Mouse (Mus musculus) midbrain, embryonic 15.5 days (tissue): ENCODE measurements at regions not wholly inside any gene's neighbourhood (a gene's known extent, or its start where the extent isn't known, plus 50 kb on each side); places are given as distances from the start of the nearest gene placed in this dataset.

Source experiments
- ATAC-seq: fragments of 200-750 bp; cut with Nextera tagmentation; replicated peaks from 2 replicates; pipeline ENCODE4 v1.8.0; 2017; ENCODE audit warnings: moderate TSS enrichment
- H3K27ac ChIP-seq: fragments of 300-500 bp; sonication (generic); 2 replicates; pipeline ENCODE4 v1.5.1; 2015; ENCODE audit warnings: mild to moderate bottlenecking, inconsistent platforms
- H3K27me3 ChIP-seq: fragments of 300-500 bp; sonication (generic); replicated peaks from 2 replicates; pipeline ENCODE4 v1.6.1; 2015; ENCODE audit warnings: inconsistent platforms
- H3K36me3 ChIP-seq: fragments of 300-500 bp; sonication (generic); replicated peaks from 2 replicates; pipeline ENCODE4 v1.6.1; 2015; ENCODE audit warnings: inconsistent platforms
- H3K4me1 ChIP-seq: fragments of 300-500 bp; sonication (generic); 2 replicates; pipeline ENCODE4 v1.6.1; 2015; ENCODE audit warnings: inconsistent platforms
- H3K4me2 ChIP-seq: fragments of 300-500 bp; sonication (generic); 2 replicates; pipeline ENCODE4 v1.6.1; 2015; ENCODE audit warnings: inconsistent platforms, mild to moderate bottlenecking, moderate library complexity
- H3K4me3 ChIP-seq: fragments of 300-500 bp; sonication (generic); 2 replicates; pipeline ENCODE4 v1.5.1; 2015; ENCODE audit warnings: mild to moderate bottlenecking, inconsistent platforms
- H3K9ac ChIP-seq: fragments of 300-500 bp; sonication (generic); 2 replicates; pipeline ENCODE4 v1.6.1; 2015; ENCODE audit warnings: mild to moderate bottlenecking, inconsistent platforms
- H3K9me3 ChIP-seq: fragments of 300-500 bp; sonication (generic); 2 replicates; pipeline ENCODE4 v1.6.1; 2016; ENCODE audit warnings: inconsistent platforms
- WGBS: fragments of 180-500 bp; shearing (Covaris S2); methylation state at CpG from one replicate; pipeline ENCODE4 v1.1.7; 2015; ENCODE audit warnings: mixed read lengths; 5-methylcytosine and 5-hydroxymethylcytosine counted together

GRCm38 (mm10) chr12:110047466-110048250, 231.2 kb upstream of the Dio3 start:
- no peaks in the 10 kb centered on the region for H3K36me3 ChIP-seq
- H3K4me2 ChIP-seq, result no peak overlapping the region
- H3K27me3 ChIP-seq, result no peaks in the 10 kb centered on the region
- H3K27ac ChIP-seq, result no peak overlapping the region
- no peak overlapping the region for H3K4me3 ChIP-seq
- no peak for ATAC-seq
- no peaks in the 10 kb centered on the region for H3K9me3 ChIP-seq
- no peaks in the 10 kb centered on the region for H3K4me1 ChIP-seq
- no peak overlapping the region for H3K9ac ChIP-seq
- WGBS, result 79% methylated on average over 16 of the region's 16 CpGs

GRCm38 (mm10) chr12:110049154-110049736, 229.6 kb upstream of the Dio3 start:
- Histone ChIP-seq H3K9ac (no peak overlapping the region), H3K27ac (no peak overlapping the region), H3K4me3 (no peak overlapping the region), H3K4me1 (no peaks in the 10 kb centered on the region), H3K4me2 (no peak overlapping the region), H3K36me3 (no peaks in the 10 kb centered on the region), H3K9me3 (no peaks in the 10 kb centered on the region), H3K27me3 (no peaks in the 10 kb centered on the region)
- no peak for ATAC-seq
- WGBS, result 92% methylated on average over 10 of the region's 10 CpGs

DNA sequence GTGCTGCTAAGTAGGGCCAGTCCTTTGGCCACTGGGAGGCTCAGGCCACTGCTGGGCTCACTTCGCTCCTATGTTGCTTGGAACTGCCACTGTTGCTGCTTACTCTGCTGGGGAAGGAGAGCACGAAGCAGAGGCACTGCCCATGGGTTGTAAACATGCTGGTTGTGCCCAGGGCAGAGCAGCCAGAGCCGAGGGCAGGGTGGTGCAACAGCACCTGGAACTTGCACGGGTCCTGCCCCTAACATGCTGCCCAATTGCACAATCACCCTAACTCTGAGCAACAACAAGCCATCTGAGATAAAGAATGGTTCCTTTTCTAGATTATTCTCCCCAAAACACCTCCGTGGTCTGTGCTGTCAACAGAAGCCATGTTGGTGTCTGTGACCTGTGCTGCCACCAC, 219.5 kb upstream of the Dio3 start:
- no peak overlapping the region for H3K9ac ChIP-seq
- no peak overlapping the region for H3K4me2 ChIP-seq
- ATAC-seq, result no peak
- H3K4me1 ChIP-seq, result no peaks in the 10 kb centered on the region
- WGBS, result 89% methylated on average over 5 of the region's 5 CpGs
- H3K9me3 ChIP-seq, result no peaks in the 10 kb centered on the region
- H3K27ac ChIP-seq, result no peak overlapping the region
- H3K27me3 ChIP-seq, result no peaks in the 10 kb centered on the region
- H3K4me3 ChIP-seq, result no peak overlapping the region
- H3K36me3 ChIP-seq, result no peaks in the 10 kb centered on the region

GRCm38 (mm10) chr12:110061961-110062360, 216.9 kb upstream of the Dio3 start:
- Histone ChIP-seq H3K36me3 (no peaks in the 10 kb centered on the region), H3K9ac (no peak overlapping the region), H3K27ac (no peak overlapping the region), H3K27me3 (no peaks in the 10 kb centered on the region), H3K4me3 (no peak overlapping the region), H3K9me3 (no peaks in the 10 kb centered on the region), H3K4me1 (no peaks in the 10 kb centered on the region), H3K4me2 (no peak overlapping the region)
- 90% methylated on average over 6 of the region's 6 CpGs for WGBS
- ATAC-seq, result no peak

DNA sequence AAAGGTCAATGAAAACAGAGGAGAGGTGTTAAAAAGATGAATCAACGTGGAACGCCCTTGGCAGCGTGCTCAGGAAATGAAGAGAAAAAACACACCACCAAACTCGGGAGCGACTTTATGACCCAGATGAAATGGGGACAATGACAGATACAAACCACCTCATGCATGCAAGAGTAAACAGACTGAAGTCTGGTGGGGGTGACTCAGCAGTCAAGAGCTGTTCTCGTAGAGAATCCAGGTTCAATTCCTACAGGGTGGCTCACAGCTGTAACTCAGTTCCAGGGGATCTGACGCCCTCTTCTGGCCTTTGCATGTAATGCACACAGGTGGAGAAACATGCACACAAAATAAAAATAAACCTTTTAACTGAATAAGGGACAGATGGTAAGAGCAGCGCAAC, 215.9 kb upstream of the Dio3 start:
- ATAC-seq, result no peak
- 81% methylated on average over 8 of the region's 8 CpGs for WGBS
- Histone ChIP-seq H3K36me3 (no peaks in the 10 kb centered on the region), H3K27ac (no peak overlapping the region), H3K4me3 (no peak overlapping the region), H3K9me3 (no peaks in the 10 kb centered on the region), H3K9ac (no peak overlapping the region), H3K27me3 (no peaks in the 10 kb centered on the region), H3K4me1 (no peaks in the 10 kb centered on the region), H3K4me2 (no peak overlapping the region)

DNA sequence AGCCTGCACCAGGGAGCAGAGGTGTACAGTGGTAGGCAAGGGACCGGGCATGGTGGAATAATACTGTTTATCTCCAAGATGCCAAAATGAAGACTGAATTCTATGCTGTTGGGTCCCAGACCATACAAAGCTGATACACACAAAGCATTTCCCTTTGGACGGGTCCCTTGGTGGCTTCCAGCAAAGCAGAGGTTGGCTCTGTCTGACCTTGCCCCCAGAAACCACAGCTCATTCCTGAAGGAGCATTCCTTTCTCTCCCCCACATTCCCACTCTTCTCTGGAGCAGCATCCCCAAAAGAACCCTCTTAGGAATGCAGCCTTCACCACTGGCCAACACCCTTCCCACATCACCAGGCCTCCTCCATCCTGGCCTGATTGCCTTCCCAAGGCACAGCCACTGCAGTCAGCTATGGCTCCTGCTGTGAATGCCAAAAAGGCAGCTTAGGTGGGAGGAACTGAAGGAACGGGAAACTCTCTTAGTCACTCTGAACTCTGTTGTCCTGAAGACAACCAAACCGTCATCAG, 212.4 kb upstream of the Dio3 start:
- H3K27me3 ChIP-seq, result no peaks in the 10 kb centered on the region
- H3K4me2 ChIP-seq, result no peak overlapping the region
- H3K4me3 ChIP-seq, result no peak overlapping the region
- no peak overlapping the region for H3K27ac ChIP-seq
- ATAC-seq, result no peak
- H3K9me3 ChIP-seq, result peaks cover 7% of the 10 kb centered on the region
- H3K4me1 ChIP-seq, result no peaks in the 10 kb centered on the region
- 70% methylated on average over 4 of the region's 4 CpGs for WGBS
- no peaks in the 10 kb centered on the region for H3K36me3 ChIP-seq
- no peak overlapping the region for H3K9ac ChIP-seq

DNA sequence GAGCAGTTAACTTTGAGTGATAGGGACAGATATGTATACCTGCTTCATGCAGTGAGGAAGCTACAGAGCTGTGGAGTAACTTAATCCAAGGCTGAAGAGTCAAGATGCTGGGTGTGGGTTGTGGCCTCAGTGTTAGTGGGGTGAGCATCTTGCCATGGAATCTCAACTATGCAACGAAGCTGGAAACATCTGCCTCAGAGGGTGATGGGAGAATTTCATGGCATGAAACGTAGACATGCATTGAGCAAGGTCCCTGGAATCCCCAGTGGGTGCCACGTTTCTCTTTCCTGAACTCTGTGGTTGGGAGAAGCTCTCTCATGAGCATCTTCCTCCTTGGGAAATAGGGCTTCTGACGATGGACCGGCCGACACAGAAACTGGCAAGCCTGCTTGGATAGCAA, 208.4 kb upstream of the Dio3 start:
- WGBS, result 84% methylated on average over 6 of the region's 6 CpGs
- no peak for ATAC-seq
- H3K27ac ChIP-seq, result no peak overlapping the region
- H3K27me3 ChIP-seq, result no peaks in the 10 kb centered on the region
- no peaks in the 10 kb centered on the region for H3K36me3 ChIP-seq
- H3K4me1 ChIP-seq, result no peaks in the 10 kb centered on the region
- H3K9ac ChIP-seq, result no peak overlapping the region
- peaks cover 7% of the 10 kb centered on the region for H3K9me3 ChIP-seq
- H3K4me2 ChIP-seq, result no peak overlapping the region
- no peak overlapping the region for H3K4me3 ChIP-seq

- no peaks in the 10 kb centered on the region for H3K27me3 ChIP-seq
- H3K4me3 ChIP-seq, result no peak overlapping the region
- H3K4me2 ChIP-seq, result no peak overlapping the region
- H3K9ac ChIP-seq, result no peak overlapping the region
- H3K36me3 ChIP-seq, result no peaks in the 10 kb centered on the region
- H3K4me1 ChIP-seq, result no peaks in the 10 kb centered on the region
- 76% methylated on average over 4 of the region's 4 CpGs for WGBS
- peaks cover 7% of the 10 kb centered on the region for H3K9me3 ChIP-seq
- no peak overlapping the region for H3K27ac ChIP-seq
- ATAC-seq, result no peak
These were observed 207.0 kb upstream of the Dio3 start for GRCm38 (mm10) chr12:110071823-110072222.

- Histone ChIP-seq H3K4me2 (no peak overlapping the region), H3K27me3 (no peaks in the 10 kb centered on the region), H3K9ac (no peak overlapping the region), H3K27ac (no peak overlapping the region), H3K4me3 (no peak overlapping the region), H3K4me1 (no peaks in the 10 kb centered on the region), H3K9me3 (no peaks in the 10 kb centered on the region), H3K36me3 (no peaks in the 10 kb centered on the region)
- WGBS, result 92% methylated on average over 8 of the region's 8 CpGs
- no peak for ATAC-seq
These were observed 203.9 kb upstream of the Dio3 start for GRCm38 (mm10) chr12:110074921-110075320.

DNA sequence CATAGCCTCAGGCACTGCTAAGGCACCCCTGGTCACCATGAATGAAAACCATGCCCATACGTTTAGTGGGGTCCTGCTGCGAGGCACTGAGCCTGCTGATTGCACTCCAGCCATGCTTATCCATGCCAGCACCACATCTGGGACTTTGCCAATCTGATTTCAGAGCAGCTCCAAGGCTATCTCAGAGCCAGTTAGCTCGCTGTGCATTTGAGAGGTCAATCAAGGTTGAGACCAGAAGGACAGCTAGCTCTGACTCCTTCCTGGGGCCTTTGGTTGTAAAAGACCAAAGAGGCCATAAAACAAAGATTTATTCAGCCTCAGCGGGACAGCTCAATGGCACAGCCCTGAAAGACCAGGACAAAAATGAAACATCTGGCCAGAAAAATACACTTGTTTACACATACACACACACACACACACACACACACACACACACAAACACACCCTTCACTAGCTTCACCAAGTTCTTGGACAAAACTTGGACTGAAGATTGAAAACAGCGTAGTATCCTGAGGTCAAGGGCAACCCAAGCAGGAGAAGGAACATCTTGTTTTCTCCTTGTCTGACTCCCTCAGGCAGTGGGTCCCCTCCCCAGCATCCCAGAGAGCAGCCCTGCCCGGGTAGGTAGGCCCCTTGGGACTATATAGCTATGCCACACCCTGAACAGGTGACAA, 201.5 kb upstream of the Dio3 start:
- H3K36me3 ChIP-seq, result no peaks in the 10 kb centered on the region
- H3K27me3 ChIP-seq, result no peaks in the 10 kb centered on the region
- no peaks in the 10 kb centered on the region for H3K4me1 ChIP-seq
- no peak overlapping the region for H3K27ac ChIP-seq
- no peaks in the 10 kb centered on the region for H3K9me3 ChIP-seq
- H3K9ac ChIP-seq, result no peak overlapping the region
- H3K4me3 ChIP-seq, result no peak overlapping the region
- ATAC-seq, result no peak
- 78% methylated on average over 6 of the region's 6 CpGs for WGBS
- no peak overlapping the region for H3K4me2 ChIP-seq

DNA sequence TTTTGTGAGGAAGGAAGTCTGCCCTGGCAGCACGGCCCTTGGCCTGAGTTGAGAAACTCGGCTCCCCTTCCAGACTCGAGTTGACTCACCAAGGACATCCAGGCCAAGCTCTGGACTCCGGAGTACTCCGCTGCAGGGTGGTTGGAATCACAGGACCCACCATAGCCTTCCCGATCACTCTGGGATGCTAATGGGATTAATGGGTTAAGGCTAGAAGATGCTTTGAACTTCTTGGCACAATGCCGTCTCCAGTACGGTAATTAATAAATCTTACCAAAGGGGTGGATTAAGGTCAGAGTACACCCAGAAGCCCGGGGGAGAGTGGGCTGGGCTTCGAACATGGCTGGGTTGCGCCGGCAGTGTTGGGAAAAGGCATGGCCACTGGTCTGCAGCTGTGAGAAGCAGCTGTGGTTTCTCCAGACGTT, 200.8 kb upstream of the Dio3 start:
- ATAC-seq, result no peak
- no peak overlapping the region for H3K27ac ChIP-seq
- H3K4me3 ChIP-seq, result no peak overlapping the region
- H3K4me1 ChIP-seq, result no peaks in the 10 kb centered on the region
- no peaks in the 10 kb centered on the region for H3K36me3 ChIP-seq
- no peaks in the 10 kb centered on the region for H3K27me3 ChIP-seq
- H3K9me3 ChIP-seq, result no peaks in the 10 kb centered on the region
- WGBS, result 59% methylated on average over 13 of the region's 13 CpGs
- H3K9ac ChIP-seq, result no peak overlapping the region
- no peak overlapping the region for H3K4me2 ChIP-seq

DNA sequence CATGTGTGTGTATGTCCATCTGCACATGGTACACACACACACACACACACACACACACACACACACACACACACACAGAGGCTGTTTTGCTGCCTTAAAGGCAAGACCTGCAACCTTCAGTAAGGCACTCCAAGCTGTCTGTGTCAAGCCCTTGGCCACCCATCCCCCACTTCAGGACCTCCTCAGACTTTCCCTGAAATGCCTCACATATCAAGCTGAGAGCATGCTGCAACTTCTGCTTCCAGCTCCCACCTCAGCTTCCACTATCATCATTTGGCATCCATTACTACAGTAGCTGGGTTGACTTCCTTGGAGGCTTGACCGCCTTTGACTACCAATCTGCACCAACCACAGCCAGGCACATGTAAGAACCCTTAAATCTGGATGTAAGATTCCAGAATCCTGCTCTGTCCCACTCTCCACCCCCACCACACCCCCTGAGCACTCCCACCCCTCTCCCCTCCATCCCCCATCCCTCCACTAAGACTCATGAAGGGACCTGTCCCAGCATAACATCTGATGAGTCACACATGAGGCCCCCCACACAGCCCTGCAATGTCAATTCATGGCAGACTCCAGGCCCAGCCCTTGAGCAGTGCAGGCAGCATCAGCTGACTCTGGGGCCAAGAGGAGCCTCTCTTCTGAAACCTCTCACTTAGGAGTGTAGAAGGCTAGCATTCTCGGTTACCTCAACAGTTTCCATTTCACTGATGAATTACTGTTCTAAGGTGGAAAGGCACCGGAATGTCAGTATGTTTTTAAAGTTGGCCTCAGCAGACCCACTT, 196.8 kb upstream of the Dio3 start:
- WGBS, result 93% methylated on average over 3 of the region's 3 CpGs
- H3K27me3 ChIP-seq, result no peaks in the 10 kb centered on the region
- H3K27ac ChIP-seq, result no peak overlapping the region
- no peak overlapping the region for H3K9ac ChIP-seq
- H3K36me3 ChIP-seq, result no peaks in the 10 kb centered on the region
- ATAC-seq, result no peak
- no peak overlapping the region for H3K4me2 ChIP-seq
- no peak overlapping the region for H3K4me3 ChIP-seq
- no peaks in the 10 kb centered on the region for H3K4me1 ChIP-seq
- H3K9me3 ChIP-seq, result no peaks in the 10 kb centered on the region
